Mouse (Mus musculus): Measurements from ENCODE around the gene Olfr93.

GRCm38 (mm10) chr17:37194782-37195181, 33.5 kb upstream of the Olfr93 start:
- no peak for TF ChIP-seq CTCF (IDR thresholded peaks at IDR 0.05; ENCODE audit: low read depth, low read length)
- TF ChIP-seq POLR2A (IDR thresholded peaks at IDR 0.05; ENCODE audit: borderline replicate concordance, low read depth, low read length) = no peak
